In genomic region chr17:74921413-74921812, GRCm38 (mm10) we compare ENCODE assay signal across 26 mouse cellular contexts.
DNase-seq lines count a peak whose midpoint lies in the region; ATAC-seq and TF ChIP-seq lines count a peak whose summit lies in the region.
"Had no signal": no experiment of that assay in that cellular context is flagged by ENCODE, and none has a peak within 500 bp of the region (broad histone marks: within the 10 kb centered on the region; RNA-seq: fewer than 3 reads in every experiment).

No protein-coding gene starts in this region.

- no peak overlapping the region for H3K4me3 ChIP-seq in forebrain, embryonic 10.5 days
- no peak overlapping the region for H3K4me3 ChIP-seq in forebrain, embryonic 16.5 days (replicated peaks; ENCODE audit: low read length)
- no peak overlapping the region for H3K4me3 ChIP-seq in heart, embryonic 14.5 days (ENCODE audit: control insufficient read depth in 1 of 2, insufficient read depth in 1 of 2, low read depth in 1 of 2, low read length in 2 of 2)
- H3K4me3 ChIP-seq in heart, adult 2 months, result no peak overlapping the region
- H3K4me3 ChIP-seq in liver, embryonic 11.5 days (ENCODE audit: low read depth, low read length), result no peak overlapping the region
- no peak overlapping the region for H3K4me3 ChIP-seq in liver, embryonic 12.5 days
- H3K4me3 ChIP-seq in neural tube, embryonic 12.5 days, result no peak overlapping the region
- H3K4me3 ChIP-seq in neural tube, embryonic 15.5 days (replicated peaks), result no peak overlapping the region
- H3K4me3 ChIP-seq: embryonic facial prominence, embryonic 13.5 days; erythroblast, embryonic 14.5 days; gastrocnemius, adult 2 months; heart, embryonic 13.5 days; hindbrain, embryonic 15.5 days; left cerebral cortex, adult 2 months; liver, embryonic 15.5 days had no signal

- H3K27ac ChIP-seq in forebrain, embryonic 10.5 days, result no peak overlapping the region
- no peak overlapping the region for H3K27ac ChIP-seq in forebrain, embryonic 16.5 days (ENCODE audit: low read length)
- H3K27ac ChIP-seq in heart, embryonic 14.5 days (replicated peaks in 1 of 2; ENCODE audit: control insufficient read depth in 1 of 2, insufficient read depth in 1 of 2, low read depth in 2 of 2, low read length in 2 of 2), result no peak overlapping the region
- no peak overlapping the region for H3K27ac ChIP-seq in heart, adult 2 months
- H3K27ac ChIP-seq in liver, embryonic 11.5 days (ENCODE audit: low read depth, low read length), result no peak overlapping the region
- no peak overlapping the region for H3K27ac ChIP-seq in liver, embryonic 12.5 days
- H3K27ac ChIP-seq in neural tube, embryonic 12.5 days, result no peak overlapping the region
- no peak overlapping the region for H3K27ac ChIP-seq in neural tube, embryonic 15.5 days (replicated peaks)
- H3K27ac ChIP-seq: embryonic facial prominence, embryonic 13.5 days; gastrocnemius, adult 2 months; heart, embryonic 13.5 days; hindbrain, embryonic 15.5 days; kidney, postnatal 0 days; left cerebral cortex, adult 2 months; liver, embryonic 15.5 days; stomach, postnatal 0 days had no signal

- intact Hi-C loops in heart, adult 2 months (cut with DNase I), result no loop called here

- no peaks in the 10 kb centered on the region for H3K79me2 ChIP-seq in heart, adult 2 months (replicated peaks; ENCODE audit: control insufficient read depth, insufficient read depth, low read length)

- 87% methylated on average over 6 of the region's 6 CpGs for WGBS in forebrain, embryonic 10.5 days
- WGBS in forebrain, embryonic 16.5 days, result 85% methylated on average over 6 of the region's 6 CpGs
- WGBS in heart, embryonic 14.5 days, result 83% methylated on average over 6 of the region's 6 CpGs
- WGBS in heart, adult 2 months, result 91% methylated on average over 6 of the region's 6 CpGs
- 81% methylated on average over 6 of the region's 6 CpGs for WGBS in liver, embryonic 11.5 days
- 73% methylated on average over 6 of the region's 6 CpGs for WGBS in liver, embryonic 12.5 days (ENCODE audit: insufficient replicate concordance)
- 90% methylated on average over 6 of the region's 6 CpGs for WGBS in neural tube, embryonic 12.5 days
- WGBS in neural tube, embryonic 15.5 days, result 92% methylated on average over 6 of the region's 6 CpGs

- no peaks in the 10 kb centered on the region for H3K27me3 ChIP-seq in forebrain, embryonic 10.5 days (ENCODE audit: poor library complexity, severe bottlenecking)
- no peaks in the 10 kb centered on the region for H3K27me3 ChIP-seq in forebrain, embryonic 16.5 days (replicated peaks; ENCODE audit: control insufficient read depth, insufficient read depth, low read length)
- H3K27me3 ChIP-seq in heart, embryonic 14.5 days (ENCODE audit: control insufficient read depth, insufficient read depth, low read length), result no peaks in the 10 kb centered on the region
- no peaks in the 10 kb centered on the region for H3K27me3 ChIP-seq in heart, adult 2 months (ENCODE audit: control insufficient read depth, insufficient read depth, low read length)
- H3K27me3 ChIP-seq in liver, embryonic 11.5 days (replicated peaks; ENCODE audit: control insufficient read depth, insufficient read depth, low read length), result no peaks in the 10 kb centered on the region
- H3K27me3 ChIP-seq in liver, embryonic 12.5 days (replicated peaks), result no peaks in the 10 kb centered on the region
- H3K27me3 ChIP-seq in neural tube, embryonic 12.5 days (replicated peaks), result no peaks in the 10 kb centered on the region
- H3K27me3 ChIP-seq in neural tube, embryonic 15.5 days (replicated peaks), result no peaks in the 10 kb centered on the region
- H3K27me3 ChIP-seq: embryonic facial prominence, embryonic 13.5 days; heart, embryonic 13.5 days; hindbrain, embryonic 15.5 days; liver, embryonic 15.5 days had no signal

- ATAC-seq in forebrain, embryonic 16.5 days, result no peak
- peak; percentile 26; the same call in 1 of the 2 replicates for ATAC-seq in heart, embryonic 14.5 days (ENCODE audit: insufficient number of reproducible peaks, insufficient read depth, low FRiP score, low read depth)
- ATAC-seq in liver, embryonic 11.5 days (replicated peaks; ENCODE audit: low FRiP score), result no peak
- no peak for ATAC-seq in liver, embryonic 12.5 days
- 0 out of 2 replicates have a peak, but pooled peaks have one; percentile 41 for ATAC-seq in neural tube, embryonic 12.5 days (ENCODE audit: low FRiP score, low read depth)
- no peak for ATAC-seq in neural tube, embryonic 15.5 days (ENCODE audit: low FRiP score)
- ATAC-seq: intestine, postnatal 0 days had no signal

- H3K9me3 ChIP-seq in forebrain, embryonic 10.5 days, result no peaks in the 10 kb centered on the region; the same call in 1 of the 2 replicates
- H3K9me3 ChIP-seq in forebrain, embryonic 16.5 days (ENCODE audit: control insufficient read depth, low read length), result 0 out of 2 replicates have a peak, but pooled peaks cover 4% of the 10 kb centered on the region
- H3K9me3 ChIP-seq in heart, embryonic 14.5 days (ENCODE audit: control insufficient read depth, low read length), result peaks cover 8% of the 10 kb centered on the region
- no peaks in the 10 kb centered on the region for H3K9me3 ChIP-seq in liver, embryonic 11.5 days (ENCODE audit: control insufficient read depth, low read length)
- H3K9me3 ChIP-seq in liver, embryonic 12.5 days (replicated peaks), result 0 out of 2 replicates have a peak, but pooled peaks cover 3% of the 10 kb centered on the region
- H3K9me3 ChIP-seq in neural tube, embryonic 12.5 days, result no peaks in the 10 kb centered on the region
- H3K9me3 ChIP-seq in neural tube, embryonic 15.5 days (replicated peaks), result no peaks in the 10 kb centered on the region
- H3K9me3 ChIP-seq: hindbrain, embryonic 15.5 days; liver, embryonic 15.5 days had no signal

- H3K4me1 ChIP-seq in forebrain, embryonic 10.5 days, result peaks cover 10% of the 10 kb centered on the region
- H3K4me1 ChIP-seq in forebrain, embryonic 16.5 days (replicated peaks; ENCODE audit: control insufficient read depth, insufficient read depth, low read length), result no peaks in the 10 kb centered on the region
- H3K4me1 ChIP-seq in heart, embryonic 14.5 days (ENCODE audit: control insufficient read depth in 2 of 2, insufficient read depth in 2 of 2, low read length in 2 of 2), result no peaks in the 10 kb centered on the region
- H3K4me1 ChIP-seq in heart, adult 2 months (ENCODE audit: control insufficient read depth, insufficient read depth, low read length), result no peaks in the 10 kb centered on the region
- H3K4me1 ChIP-seq in liver, embryonic 11.5 days (replicated peaks; ENCODE audit: control insufficient read depth, insufficient read depth, low read length), result no peaks in the 10 kb centered on the region
- H3K4me1 ChIP-seq in liver, embryonic 12.5 days, result no peaks in the 10 kb centered on the region
- peaks cover 3% of the 10 kb centered on the region; the same call in 1 of the 2 replicates for H3K4me1 ChIP-seq in neural tube, embryonic 12.5 days
- H3K4me1 ChIP-seq in neural tube, embryonic 15.5 days, result peaks cover 4% of the 10 kb centered on the region; the same call in 1 of the 2 replicates
- H3K4me1 ChIP-seq: hindbrain, embryonic 15.5 days; liver, embryonic 15.5 days had no signal

- TF ChIP-seq EP300 in heart, adult 2 months (IDR thresholded peaks at IDR 0.05; ENCODE audit: insufficient read depth, low read depth, low read length), result no peak

- no peak for TF ChIP-seq POLR2A in heart, adult 2 months (IDR thresholded peaks at IDR 0.05; ENCODE audit: insufficient read depth, low read depth, low read length)

- H3K36me3 ChIP-seq in forebrain, embryonic 10.5 days (replicated peaks), result no peaks in the 10 kb centered on the region
- no peaks in the 10 kb centered on the region for H3K36me3 ChIP-seq in forebrain, embryonic 16.5 days (ENCODE audit: control insufficient read depth, insufficient read depth)
- no peaks in the 10 kb centered on the region for H3K36me3 ChIP-seq in heart, embryonic 14.5 days (ENCODE audit: control insufficient read depth, insufficient read depth, low read length)
- H3K36me3 ChIP-seq in heart, adult 2 months (ENCODE audit: control insufficient read depth, insufficient read depth, low read length), result no peaks in the 10 kb centered on the region
- 0 out of 2 replicates have a peak, but pooled peaks cover 2% of the 10 kb centered on the region for H3K36me3 ChIP-seq in liver, embryonic 11.5 days (ENCODE audit: control insufficient read depth, insufficient read depth, low read length)
- H3K36me3 ChIP-seq in liver, embryonic 12.5 days, result no peaks in the 10 kb centered on the region
- no peaks in the 10 kb centered on the region for H3K36me3 ChIP-seq in neural tube, embryonic 12.5 days
- no peaks in the 10 kb centered on the region for H3K36me3 ChIP-seq in neural tube, embryonic 15.5 days
- H3K36me3 ChIP-seq: hindbrain, embryonic 15.5 days; liver, embryonic 15.5 days had no signal

- DNase-seq in forebrain, embryonic 10.5 days (ENCODE audit: extremely low spot score, low spot score), result peak; percentile 12
- no peak for DNase-seq in heart, adult 2 months
- DNase-seq in liver, embryonic 11.5 days (ENCODE audit: low spot score), result peak; percentile 23
- DNase-seq: adrenal gland, postnatal 10 days; cerebellum, adult 18-20 months; cerebellum, postnatal 14 days; gastrocnemius, adult 2 months; heart, postnatal 36 days; lung, postnatal 14 days; right cerebral cortex, postnatal 14 days; thymus, adult 2 months; thymus, postnatal 4 days had no signal

- no peak for TF ChIP-seq CTCF in heart, adult 2 months (IDR thresholded peaks at IDR 0.05)

- no peak overlapping the region for H3K9ac ChIP-seq in forebrain, embryonic 16.5 days (replicated peaks; ENCODE audit: low read depth, low read length)
- H3K9ac ChIP-seq in heart, embryonic 14.5 days (ENCODE audit: low read length), result no peak overlapping the region
- H3K9ac ChIP-seq in heart, adult 2 months (ENCODE audit: low read depth, low read length), result no peak overlapping the region
- H3K9ac ChIP-seq in liver, embryonic 11.5 days (ENCODE audit: low read depth, low read length), result no peak overlapping the region
- no peak overlapping the region for H3K9ac ChIP-seq in liver, embryonic 12.5 days
- H3K9ac ChIP-seq in neural tube, embryonic 12.5 days, result no peak overlapping the region
- H3K9ac ChIP-seq in neural tube, embryonic 15.5 days (replicated peaks), result no peak overlapping the region
- H3K9ac ChIP-seq: embryonic facial prominence, embryonic 13.5 days; heart, embryonic 13.5 days; hindbrain, embryonic 15.5 days; liver, embryonic 15.5 days had no signal

- no peak overlapping the region for H3K4me2 ChIP-seq in forebrain, embryonic 16.5 days (ENCODE audit: low read length)
- H3K4me2 ChIP-seq in heart, embryonic 14.5 days (ENCODE audit: low read length), result no peak overlapping the region
- no peak overlapping the region for H3K4me2 ChIP-seq in liver, embryonic 11.5 days
- no peak overlapping the region for H3K4me2 ChIP-seq in liver, embryonic 12.5 days
- H3K4me2 ChIP-seq in neural tube, embryonic 12.5 days (replicated peaks), result no peak overlapping the region
- H3K4me2 ChIP-seq in neural tube, embryonic 15.5 days, result no peak overlapping the region
- H3K4me2 ChIP-seq: embryonic facial prominence, embryonic 13.5 days; heart, embryonic 13.5 days; hindbrain, embryonic 15.5 days; liver, embryonic 15.5 days had no signal

Comparison
In these comparisons a context has a peak if more than half of its experiments do, and no peak if none do; other contexts are left out.
1. ATAC-seq: peak in heart, embryonic 14.5 days (single experiment) and neural tube, embryonic 12.5 days (single experiment); none in forebrain, embryonic 16.5 days (single experiment), liver, embryonic 11.5 days (single experiment), liver, embryonic 12.5 days (single experiment) and neural tube, embryonic 15.5 days (single experiment).
2. DNase-seq: peak in forebrain, embryonic 10.5 days (single experiment) and liver, embryonic 11.5 days (single experiment); none in heart, adult 2 months (0 of 2).